Mouse (Mus musculus) lung, adult 18-20 months (tissue): ENCODE data around the gene Dgki.

Source experiments
- DNase-seq, 2 experiments: peaks; one replicate each; pipeline ENCODE4 v3.0.0; 2022; ENCODE audit warnings: mixed read lengths in 2 of 2

Dgki gene

DNA sequence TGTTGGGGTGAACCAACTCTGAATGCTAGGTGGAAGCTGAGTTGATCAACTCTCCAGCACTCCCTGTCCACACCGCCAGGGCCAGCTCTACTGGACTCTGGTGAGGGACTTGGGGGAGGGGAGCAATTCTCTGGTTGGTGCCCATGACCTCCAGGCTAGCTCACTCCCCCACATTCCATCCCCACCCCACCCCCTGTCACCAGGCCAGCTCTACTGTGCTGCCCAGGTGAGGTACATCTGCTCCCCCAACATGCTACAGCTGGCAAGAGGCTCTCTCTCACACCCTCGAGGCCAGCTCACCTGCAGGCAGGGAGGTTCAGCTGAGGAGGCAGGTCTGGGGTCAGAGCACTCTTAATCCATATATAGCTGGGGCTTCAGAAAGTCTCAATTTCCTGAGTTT lies 63.1 kb downstream of the Dgki start:
- DNase-seq = no peak

- DNase-seq = no peak
These were observed 68.8 kb downstream of the Dgki start for GRCm38 (mm10) chr6:37231148-37231547.

GRCm38 (mm10) chr6:37222947-37223510 lies 77.0 kb downstream of the Dgki start:
- no peak for DNase-seq

- DNase-seq = no peak
These were observed 78.0 kb downstream of the Dgki start for GRCm38 (mm10) chr6:37222016-37222415.

DNA sequence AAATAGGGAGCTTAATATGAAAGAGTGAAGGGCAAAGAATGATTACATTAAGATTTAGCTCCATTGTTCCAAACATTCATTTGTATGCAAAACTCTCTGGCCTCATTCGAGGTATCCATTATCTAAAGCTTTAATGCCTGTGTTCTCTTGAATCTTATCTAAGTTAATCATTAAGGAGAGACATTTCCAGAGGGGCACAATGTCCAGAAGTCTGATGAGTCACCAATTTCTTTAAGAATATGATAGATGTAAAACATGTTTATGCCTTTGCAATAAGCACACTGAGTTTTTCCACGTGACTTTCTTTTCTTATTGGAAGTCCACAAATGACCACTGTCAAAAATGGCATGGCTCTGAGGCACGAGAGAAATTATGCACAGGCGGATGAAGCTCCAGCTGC lies 80.9 kb downstream of the Dgki start:
- no peak for DNase-seq

- no peak for DNase-seq
These were observed 83.6 kb downstream of the Dgki start for GRCm38 (mm10) chr6:37216342-37216763.

GRCm38 (mm10) chr6:37215655-37216054 lies 84.3 kb downstream of the Dgki start:
- no peak for DNase-seq

DNA sequence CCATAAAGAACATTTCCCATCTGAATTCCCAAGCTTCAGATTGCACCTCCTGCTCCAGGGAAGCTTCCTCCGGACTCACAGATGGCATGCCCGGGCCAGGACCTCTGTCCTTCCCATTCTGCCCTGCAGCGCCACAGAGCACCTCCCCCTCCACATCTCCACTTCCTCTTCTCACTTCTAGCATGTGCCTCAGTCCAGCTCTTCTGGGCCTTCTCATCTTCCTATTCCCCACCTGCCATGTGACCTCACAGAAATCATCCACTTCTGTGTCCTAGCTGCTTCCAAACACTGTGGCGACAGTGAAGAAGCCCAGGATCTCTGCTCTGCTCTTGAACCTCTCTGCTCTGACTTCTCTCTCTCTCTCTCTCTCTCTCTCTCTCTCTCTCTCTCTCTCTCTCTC lies 87.1 kb downstream of the Dgki start:
- peak; percentile 12 to 15 for DNase-seq

GRCm38 (mm10) chr6:37211545-37212247 lies 88.3 kb downstream of the Dgki start:
- no peak for DNase-seq

DNA sequence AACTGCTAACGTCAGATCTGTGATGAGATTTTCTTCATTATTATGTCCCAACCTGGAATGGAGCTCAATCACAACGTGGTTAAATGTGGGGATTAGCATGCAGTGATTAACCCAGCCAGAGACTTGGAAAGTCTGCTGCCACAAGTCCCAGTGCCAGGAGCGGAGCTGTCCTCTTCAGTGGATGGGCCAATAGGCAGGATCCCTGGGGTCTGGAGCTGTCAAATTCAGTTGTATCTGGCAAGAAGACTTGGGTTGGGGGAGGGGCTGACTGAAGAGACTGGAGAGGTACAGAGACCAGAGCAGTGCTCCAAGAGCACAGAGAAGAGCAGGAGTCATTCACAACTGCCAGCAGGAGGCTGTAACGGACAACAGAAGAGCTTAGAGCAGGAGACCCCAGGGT lies 97.1 kb downstream of the Dgki start:
- no peak for DNase-seq

DNA sequence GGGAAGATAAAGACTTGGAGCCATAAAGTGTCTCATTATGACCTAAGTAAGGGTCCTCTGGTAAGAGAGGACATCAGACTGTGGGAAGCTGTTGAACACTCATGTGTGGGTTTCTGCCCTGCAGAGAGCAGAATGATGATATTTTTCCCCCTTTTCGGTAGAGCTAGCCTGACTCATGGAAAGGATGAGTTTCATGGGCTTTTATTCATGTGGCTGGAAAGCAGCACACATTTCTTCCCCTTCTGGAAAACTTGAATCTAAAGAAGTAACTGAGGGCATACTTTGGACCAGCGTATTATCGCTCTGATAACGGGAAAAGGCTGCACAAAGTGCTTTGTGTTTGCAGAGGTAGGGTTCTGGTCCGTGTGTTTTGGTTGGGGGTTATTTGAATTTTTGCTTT lies 99.1 kb downstream of the Dgki start:
- no peak for DNase-seq

GRCm38 (mm10) chr6:37199502-37199901 lies 100.5 kb downstream of the Dgki start:
- DNase-seq = no peak

GRCm38 (mm10) chr6:37197745-37198144 lies 102.2 kb downstream of the Dgki start:
- no peak for DNase-seq

GRCm38 (mm10) chr6:37196870-37197269 lies 103.1 kb downstream of the Dgki start:
- no peak for DNase-seq

DNA sequence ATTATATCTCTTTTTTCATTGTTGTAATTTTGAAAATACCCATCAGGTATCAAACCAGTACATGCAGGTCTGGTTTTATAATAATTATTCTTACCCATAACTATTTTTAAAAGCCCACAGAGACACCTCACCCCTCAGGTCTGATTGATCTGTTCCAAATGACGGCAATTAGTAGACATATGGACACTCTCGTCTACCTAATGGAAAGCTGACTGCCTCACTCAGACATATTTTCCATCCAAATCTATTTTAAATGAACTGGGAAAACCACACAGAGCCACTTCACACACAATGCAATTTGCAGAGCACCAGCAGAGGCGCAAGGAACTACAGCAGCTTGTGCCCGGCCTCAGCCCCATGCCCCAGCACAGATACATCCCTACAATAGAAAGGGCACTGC lies 104.2 kb downstream of the Dgki start:
- no peak for DNase-seq

DNA sequence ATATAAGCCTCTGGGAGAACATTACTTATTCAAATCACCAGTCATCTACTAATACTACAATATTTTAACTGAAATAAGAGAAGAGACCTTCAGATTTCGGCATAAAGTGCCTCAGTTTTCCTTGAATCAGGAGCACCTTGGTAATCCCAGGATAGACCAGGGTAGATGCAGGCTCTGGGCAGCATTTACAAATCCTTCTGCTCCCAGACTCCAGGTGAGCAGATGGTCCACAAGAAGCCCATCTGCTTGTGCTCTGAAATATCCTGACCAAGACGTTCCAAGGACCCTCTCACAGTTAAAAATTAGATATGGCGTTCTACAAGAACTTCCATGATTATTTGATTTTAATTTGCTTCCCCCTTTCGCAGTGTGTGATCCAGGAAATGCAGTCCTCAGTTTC lies 118.0 kb downstream of the Dgki start:
- DNase-seq = no peak

GRCm38 (mm10) chr6:37171149-37171832 lies 128.7 kb downstream of the Dgki start:
- no peak for DNase-seq

DNA sequence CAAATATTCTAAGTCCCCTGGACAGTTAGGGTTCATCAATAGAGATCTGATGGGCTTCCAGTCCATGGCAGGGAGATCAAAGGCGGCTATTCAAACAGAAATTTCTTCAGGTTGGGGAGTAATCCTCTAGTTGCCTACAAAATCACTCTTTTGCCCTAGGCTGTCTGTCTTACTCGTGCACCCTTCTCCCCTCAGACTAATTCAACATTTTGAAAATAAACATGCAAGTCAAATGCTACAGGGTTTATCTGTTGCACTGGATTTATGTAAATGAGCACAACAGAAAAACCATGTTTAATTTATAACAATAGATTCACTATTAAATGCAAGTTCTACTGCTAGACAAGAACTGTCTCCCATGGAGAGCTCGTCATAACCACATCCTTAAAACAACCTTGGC lies 141.1 kb downstream of the Dgki start:
- DNase-seq = no peak

DNA sequence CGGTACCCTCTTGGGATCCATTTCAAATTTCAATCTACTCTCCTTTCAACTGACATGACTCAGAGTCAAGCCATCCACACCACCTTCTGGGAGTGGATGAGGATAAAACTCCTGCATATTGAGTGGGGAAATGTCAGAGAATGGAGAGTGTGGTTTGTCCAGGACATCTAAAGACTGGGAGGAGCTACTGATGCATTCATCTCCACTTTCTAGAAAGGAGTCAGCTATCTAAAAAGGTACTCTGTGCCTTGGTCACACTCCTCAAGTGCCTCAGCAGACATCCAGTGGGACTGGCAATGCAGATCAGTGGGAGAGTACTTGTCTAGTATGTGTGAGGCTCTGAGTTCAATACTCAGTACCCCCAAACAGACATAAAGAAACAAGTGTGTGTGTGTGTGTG lies 145.9 kb downstream of the Dgki start:
- no peak for DNase-seq

GRCm38 (mm10) chr6:37150483-37150882 lies 149.5 kb downstream of the Dgki start:
- no peak for DNase-seq

DNA sequence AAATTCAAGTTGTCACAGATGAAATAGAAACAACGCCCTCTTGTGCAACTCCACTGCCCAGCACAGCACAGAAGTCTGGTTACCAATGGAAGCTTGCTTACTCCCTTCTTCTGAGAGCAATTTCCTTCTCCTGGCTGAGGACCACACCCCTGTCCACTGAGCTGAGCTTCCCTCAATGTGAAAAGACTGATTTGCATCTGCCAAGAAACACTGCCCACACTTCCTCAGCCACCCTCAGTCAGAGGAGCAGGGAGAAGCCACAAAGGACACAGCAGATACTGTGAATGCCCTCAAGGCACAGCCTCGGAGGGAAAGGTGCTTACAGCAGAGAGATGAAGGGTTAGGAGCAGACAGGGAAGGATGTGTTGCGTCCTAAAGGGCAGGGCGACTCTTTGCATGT lies 149.9 kb downstream of the Dgki start:
- DNase-seq = no peak

DNA sequence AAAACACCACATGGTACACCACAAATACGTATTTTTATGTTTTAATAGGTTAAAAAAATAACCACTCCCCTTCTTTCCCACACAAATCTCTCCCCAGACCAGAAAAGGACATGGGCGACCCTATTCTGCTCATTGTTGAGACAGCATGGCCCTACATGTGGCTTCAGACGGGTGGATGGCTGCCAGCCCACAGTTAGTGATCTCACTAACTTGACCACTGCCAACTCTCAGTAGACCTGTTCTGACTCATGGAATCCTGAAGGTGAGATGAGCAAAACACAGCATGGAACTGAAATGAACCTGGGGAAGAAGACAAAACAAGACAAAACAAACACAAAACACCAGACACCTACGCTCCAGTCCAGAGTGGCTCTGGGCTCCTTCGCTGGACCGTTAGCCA lies 150.8 kb downstream of the Dgki start:
- no peak for DNase-seq

GRCm38 (mm10) chr6:37147431-37148022 lies 152.5 kb downstream of the Dgki start:
- no peak for DNase-seq

GRCm38 (mm10) chr6:37143867-37144163 lies 156.2 kb downstream of the Dgki start:
- no peak for DNase-seq
